Mouse (Mus musculus): ENCODE data around the gene Ets1. TPM values are rescaled to one million over a fixed set of nuclear protein-coding genes. Genes with fewer than 3 reads are reported as not detected.

Ets1 gene
- polyA plus RNA-seq, 1 experiment from 2014 or later, result 21.1 TPM

DNA sequence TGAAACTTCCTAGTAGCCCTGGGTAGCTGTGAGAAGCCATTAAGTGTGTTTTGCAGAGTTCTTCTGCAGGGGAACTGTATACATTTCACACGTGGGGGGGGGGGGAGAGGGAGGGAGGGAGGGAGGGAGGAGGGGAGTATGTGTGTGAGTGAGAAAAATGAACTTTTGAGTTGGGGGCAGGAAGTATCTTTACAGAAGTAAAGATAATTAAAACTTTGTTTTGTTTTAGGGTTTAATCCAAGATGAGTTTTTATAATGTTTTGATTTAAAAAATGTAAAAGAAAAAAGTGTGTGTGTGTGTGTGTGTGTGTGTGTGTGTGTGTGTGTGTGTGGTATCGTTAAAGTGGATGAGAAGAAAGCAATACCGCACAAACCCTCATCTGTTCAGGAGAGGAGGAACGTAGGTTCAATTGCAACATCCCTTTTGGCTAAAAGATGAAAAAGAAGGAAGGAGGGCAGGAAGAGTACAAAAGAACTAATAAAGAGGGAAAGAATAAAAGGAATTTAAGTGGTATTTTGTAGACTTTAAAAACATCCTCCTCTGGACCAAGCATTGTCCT is 66.9 kb downstream of the Ets1 start:
- no peak overlapping the region for H3K4me2 ChIP-seq
- WGBS, result 57% methylated on average over 4 of the region's 4 CpGs
- H3K9ac ChIP-seq, result no peak overlapping the region
- no peak overlapping the region for H3K4me3 ChIP-seq (replicated peaks)
- H3K27ac ChIP-seq, result no peak overlapping the region
- no peaks in the 10 kb centered on the region for H3K9me3 ChIP-seq
- peaks cover 60% of the 10 kb centered on the region for H3K27me3 ChIP-seq
- H3K36me3 ChIP-seq (replicated peaks), result no peaks in the 10 kb centered on the region
- ATAC-seq (ENCODE audit: low FRiP score), result no peak
- H3K4me1 ChIP-seq, result no peaks in the 10 kb centered on the region

- H3K4me2 ChIP-seq, result no peak overlapping the region
- ATAC-seq (ENCODE audit: low FRiP score), result no peak
- H3K9ac ChIP-seq, result no peak overlapping the region
- H3K9me3 ChIP-seq, result no peaks in the 10 kb centered on the region
- no peak overlapping the region for H3K27ac ChIP-seq
- no peaks in the 10 kb centered on the region for H3K4me1 ChIP-seq
- no peak overlapping the region for H3K4me3 ChIP-seq (replicated peaks)
- no peaks in the 10 kb centered on the region for H3K36me3 ChIP-seq (replicated peaks)
- 78% methylated on average over 7 of the region's 7 CpGs for WGBS
- H3K27me3 ChIP-seq, result peaks cover 57% of the 10 kb centered on the region
Measured at GRCm38 (mm10) chr9:32703976-32704745, 68.1 kb downstream of the Ets1 start.

GRCm38 (mm10) chr9:32705827-32706478 is 69.9 kb downstream of the Ets1 start:
- Histone ChIP-seq H3K9me3 (no peaks in the 10 kb centered on the region), H3K4me3 (replicated peaks) (no peak overlapping the region), H3K4me2 (no peak overlapping the region), H3K9ac (no peak overlapping the region), H3K36me3 (replicated peaks) (no peaks in the 10 kb centered on the region), H3K27me3 (peaks cover 48% of the 10 kb centered on the region), H3K4me1 (no peaks in the 10 kb centered on the region), H3K27ac (no peak overlapping the region)
- 90% methylated on average over 9 of the region's 9 CpGs for WGBS
- ATAC-seq (ENCODE audit: low FRiP score), result no peak

DNA sequence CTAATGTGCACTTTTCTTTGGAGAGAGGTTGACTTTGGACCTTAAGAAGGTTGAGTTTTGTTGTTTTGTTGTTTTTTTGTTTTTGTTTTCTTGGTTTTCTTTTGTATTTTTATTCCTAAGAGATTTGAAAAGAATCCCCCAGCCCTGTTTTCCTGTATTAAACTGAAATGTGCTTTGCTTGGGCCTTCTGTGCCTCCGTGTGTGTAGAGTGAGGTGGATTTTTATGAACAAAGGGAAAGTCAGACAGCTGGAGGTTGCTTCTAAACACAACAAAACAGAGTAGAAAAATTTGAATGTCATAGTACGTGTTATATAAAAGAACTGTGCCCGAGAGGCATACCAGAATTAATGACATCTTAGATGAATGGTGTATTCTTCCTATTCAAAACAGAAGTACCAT is 71.4 kb downstream of the Ets1 start:
- no peak overlapping the region for H3K9ac ChIP-seq
- no peaks in the 10 kb centered on the region for H3K36me3 ChIP-seq (replicated peaks)
- H3K9me3 ChIP-seq, result no peaks in the 10 kb centered on the region
- no peak overlapping the region for H3K27ac ChIP-seq
- H3K27me3 ChIP-seq, result peaks cover 40% of the 10 kb centered on the region
- WGBS, result 63% methylated on average over 3 of the region's 3 CpGs
- H3K4me3 ChIP-seq (replicated peaks), result no peak overlapping the region
- no peak for ATAC-seq (ENCODE audit: low FRiP score)
- no peaks in the 10 kb centered on the region for H3K4me1 ChIP-seq
- H3K4me2 ChIP-seq, result no peak overlapping the region

- WGBS, result 75% methylated on average over 6 of the region's 6 CpGs
- Histone ChIP-seq H3K9me3 (no peaks in the 10 kb centered on the region), H3K4me2 (no peak overlapping the region), H3K36me3 (replicated peaks) (no peaks in the 10 kb centered on the region), H3K27ac (no peak overlapping the region), H3K27me3 (peaks cover 49% of the 10 kb centered on the region), H3K9ac (no peak overlapping the region), H3K4me1 (no peaks in the 10 kb centered on the region), H3K4me3 (replicated peaks) (no peak overlapping the region)
- no peak for ATAC-seq (ENCODE audit: low FRiP score)
Measured at GRCm38 (mm10) chr9:32708491-32708890, 72.5 kb downstream of the Ets1 start.

GRCm38 (mm10) chr9:32709359-32709758 is 73.3 kb downstream of the Ets1 start:
- WGBS, result 36% methylated on average over 5 of the region's 5 CpGs
- Histone ChIP-seq H3K4me3 (replicated peaks) (no peak overlapping the region), H3K4me2 (no peak overlapping the region), H3K9ac (no peak overlapping the region), H3K27ac (no peak overlapping the region), H3K36me3 (replicated peaks) (no peaks in the 10 kb centered on the region), H3K27me3 (peaks cover 48% of the 10 kb centered on the region), H3K4me1 (no peaks in the 10 kb centered on the region), H3K9me3 (no peaks in the 10 kb centered on the region)
- no peak for ATAC-seq (ENCODE audit: low FRiP score)

GRCm38 (mm10) chr9:32709764-32710734 is 74.0 kb downstream of the Ets1 start:
- ATAC-seq (ENCODE audit: low FRiP score), result no peak
- Histone ChIP-seq H3K4me2 (no peak overlapping the region), H3K36me3 (replicated peaks) (no peaks in the 10 kb centered on the region), H3K9ac (no peak overlapping the region), H3K27me3 (peaks cover 46% of the 10 kb centered on the region), H3K4me3 (replicated peaks) (no peak overlapping the region), H3K4me1 (no peaks in the 10 kb centered on the region), H3K27ac (no peak overlapping the region), H3K9me3 (no peaks in the 10 kb centered on the region)
- 83% methylated on average over 17 of the region's 17 CpGs for WGBS

- Histone ChIP-seq H3K4me1 (peaks cover 6% of the 10 kb centered on the region), H3K36me3 (replicated peaks) (no peaks in the 10 kb centered on the region), H3K27me3 (peaks cover 42% of the 10 kb centered on the region), H3K27ac (no peak overlapping the region), H3K4me2 (no peak overlapping the region), H3K9ac (no peak overlapping the region), H3K4me3 (replicated peaks) (no peak overlapping the region), H3K9me3 (no peaks in the 10 kb centered on the region)
- no peak for ATAC-seq (ENCODE audit: low FRiP score)
- WGBS, result 88% methylated on average over 12 of the region's 12 CpGs
Measured at GRCm38 (mm10) chr9:32710987-32711652, 75.1 kb downstream of the Ets1 start.

DNA sequence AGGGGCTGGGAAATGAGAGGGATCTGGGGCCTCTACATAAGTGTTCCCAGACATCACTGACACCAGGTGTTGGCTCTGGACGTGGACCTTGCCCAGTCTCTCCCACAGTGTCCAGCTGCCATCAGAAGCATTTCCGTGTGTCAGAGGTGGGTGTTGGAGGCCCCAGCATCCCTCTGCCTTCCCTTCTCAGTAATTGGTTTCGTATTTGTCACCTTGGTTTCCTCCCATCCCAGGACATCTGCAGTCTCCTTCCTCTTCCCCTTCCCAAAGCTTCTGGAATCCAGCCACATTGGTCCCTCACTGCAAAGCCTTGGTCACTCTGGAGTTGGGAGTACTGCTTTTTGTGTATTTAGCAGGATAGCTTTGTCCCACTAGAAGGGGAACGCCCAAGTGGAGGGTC is 75.7 kb downstream of the Ets1 start:
- no peaks in the 10 kb centered on the region for H3K9me3 ChIP-seq
- H3K27me3 ChIP-seq, result peaks cover 41% of the 10 kb centered on the region
- no peak overlapping the region for H3K9ac ChIP-seq
- WGBS, result 87% methylated on average over 4 of the region's 4 CpGs
- H3K4me1 ChIP-seq, result peaks cover 9% of the 10 kb centered on the region
- no peak overlapping the region for H3K27ac ChIP-seq
- ATAC-seq (ENCODE audit: low FRiP score), result no peak
- no peak overlapping the region for H3K4me2 ChIP-seq
- H3K4me3 ChIP-seq (replicated peaks), result no peak overlapping the region
- no peaks in the 10 kb centered on the region for H3K36me3 ChIP-seq (replicated peaks)

GRCm38 (mm10) chr9:32712383-32712910 is 76.4 kb downstream of the Ets1 start:
- no peaks in the 10 kb centered on the region for H3K36me3 ChIP-seq (replicated peaks)
- no peak overlapping the region for H3K27ac ChIP-seq
- no peak overlapping the region for H3K9ac ChIP-seq
- no peak overlapping the region for H3K4me3 ChIP-seq (replicated peaks)
- ATAC-seq (ENCODE audit: low FRiP score), result no peak
- H3K9me3 ChIP-seq, result no peaks in the 10 kb centered on the region
- H3K4me2 ChIP-seq, result no peak overlapping the region
- H3K4me1 ChIP-seq, result peaks cover 14% of the 10 kb centered on the region
- peaks cover 40% of the 10 kb centered on the region for H3K27me3 ChIP-seq
- WGBS, result 93% methylated on average over 7 of the region's 7 CpGs

DNA sequence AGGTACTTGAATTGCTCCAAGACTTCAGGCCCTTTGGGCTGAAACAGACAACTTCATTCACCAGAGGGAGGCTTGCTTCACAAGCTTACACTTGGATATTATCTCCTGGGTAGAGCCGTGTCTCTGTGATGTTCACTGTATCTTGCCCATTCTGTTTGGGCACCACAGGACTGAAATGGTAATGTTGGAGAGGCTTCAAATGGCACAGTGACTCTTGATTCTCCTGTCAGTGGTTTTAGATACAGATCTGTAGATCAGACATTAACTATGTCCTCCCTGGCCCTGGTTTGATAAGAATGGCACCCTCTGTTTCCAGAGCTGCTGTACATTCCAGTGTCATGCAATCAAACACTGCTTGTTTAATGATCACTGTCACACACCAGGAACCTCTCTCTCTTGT is 77.1 kb downstream of the Ets1 start:
- no peak for ATAC-seq (ENCODE audit: low FRiP score)
- Histone ChIP-seq H3K9ac (no peak overlapping the region), H3K27me3 (peaks cover 38% of the 10 kb centered on the region), H3K9me3 (no peaks in the 10 kb centered on the region), H3K36me3 (replicated peaks) (no peaks in the 10 kb centered on the region), H3K27ac (no peak overlapping the region), H3K4me3 (replicated peaks) (no peak overlapping the region), H3K4me1 (peaks cover 14% of the 10 kb centered on the region), H3K4me2 (no peak overlapping the region)
- 100% methylated on average over 1 of the region's 1 CpGs for WGBS
